Mouse (Mus musculus): ENCODE measurements around the gene Sox18.

The Sox18 gene

GRCm38 (mm10) chr2:181645666-181646065, 25.8 kb downstream of the Sox18 start:
- no peak for DNase-seq

GRCm38 (mm10) chr2:181644361-181644760, 27.1 kb downstream of the Sox18 start:
- peak in 1 of 2 experiments; percentile 39 for DNase-seq

GRCm38 (mm10) chr2:181635865-181636264, 35.6 kb downstream of the Sox18 start:
- no peak for DNase-seq

GRCm38 (mm10) chr2:181632624-181633023, 38.8 kb downstream of the Sox18 start:
- DNase-seq, result peak; percentile 60 to 75

GRCm38 (mm10) chr2:181628471-181628870, 43.0 kb downstream of the Sox18 start:
- DNase-seq, result no peak

- peak; percentile 25 to 41 for DNase-seq
Measured at GRCm38 (mm10) chr2:181623401-181623800, 48.0 kb downstream of the Sox18 start.

All from cerebellum, adult 18-20 months (tissue).